Mouse (Mus musculus): ENCODE measurements at regions not wholly inside any gene's neighbourhood (a gene's known extent, or its start where the extent isn't known, plus 50 kb on each side); places are given as distances from the start of the nearest gene placed in this dataset.

DNA sequence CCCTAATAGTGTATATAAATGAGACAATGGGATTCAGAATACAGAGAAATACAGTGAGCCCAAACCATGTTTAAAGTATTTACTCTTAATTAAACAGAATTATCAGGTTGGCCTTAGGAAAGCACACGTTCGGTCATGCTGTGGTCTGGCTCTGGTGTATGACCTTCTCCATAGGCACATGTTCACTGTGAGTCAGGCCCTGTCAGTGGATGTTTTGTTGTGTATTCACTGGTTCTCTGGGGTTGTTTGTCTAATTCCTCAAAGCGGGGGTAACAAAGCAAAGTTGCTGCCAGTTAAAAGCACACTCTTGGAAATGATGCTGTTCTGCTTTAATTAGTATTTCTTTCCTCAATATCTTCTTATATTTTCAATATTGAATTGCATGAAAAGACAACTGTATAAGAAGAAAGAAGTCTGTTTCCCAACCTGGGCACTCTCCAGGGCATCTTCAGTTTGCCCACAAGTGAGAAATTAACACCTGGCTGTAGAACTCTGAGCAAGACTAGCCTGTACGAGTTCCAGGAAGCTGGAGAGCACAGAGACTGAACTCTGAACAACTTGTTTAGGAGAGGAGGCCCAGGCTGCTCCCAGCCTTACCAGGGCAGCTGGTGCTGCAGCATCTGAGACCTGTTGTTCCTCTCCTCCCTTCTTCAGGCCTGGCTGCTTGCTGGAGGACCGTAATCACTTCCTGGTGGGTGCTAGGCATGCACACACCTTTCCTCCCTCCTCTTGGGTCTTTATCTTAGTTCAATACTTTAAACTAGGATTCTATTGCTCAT, 593.1 kb downstream of the Ttll7 start:
- DNase-seq, result no peak

- no peak for DNase-seq
Observed at GRCm38 (mm10) chr3:147445884-147446283, 593.7 kb downstream of the Ttll7 start.

GRCm38 (mm10) chr3:147452176-147452575, 600.0 kb downstream of the Ttll7 start:
- DNase-seq, result no peak

GRCm38 (mm10) chr3:147455383-147455782, 603.2 kb downstream of the Ttll7 start:
- no peak for DNase-seq

- no peak for DNase-seq
Observed at GRCm38 (mm10) chr3:147456294-147456693, 604.1 kb downstream of the Ttll7 start.

DNA sequence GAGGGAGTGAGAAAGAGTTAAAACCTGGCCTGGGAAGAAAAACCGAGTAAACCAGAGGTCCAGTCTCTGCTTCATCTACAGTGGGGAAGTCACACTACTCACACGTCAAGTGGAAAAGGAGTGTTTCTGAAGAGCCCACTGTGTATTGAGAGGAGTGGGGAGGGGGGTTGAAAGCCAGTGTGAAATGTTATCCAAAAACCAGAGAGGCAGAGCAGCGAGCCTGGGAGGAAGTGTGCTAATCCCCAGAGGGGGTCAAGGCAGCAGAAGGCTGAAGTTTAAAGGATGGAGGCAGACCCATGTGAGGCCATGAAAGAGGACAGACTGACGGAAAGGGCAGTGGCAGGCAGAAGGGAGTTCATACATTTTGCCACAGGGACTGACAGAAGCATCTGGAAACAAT, 605.9 kb downstream of the Ttll7 start:
- no peak for DNase-seq

DNA sequence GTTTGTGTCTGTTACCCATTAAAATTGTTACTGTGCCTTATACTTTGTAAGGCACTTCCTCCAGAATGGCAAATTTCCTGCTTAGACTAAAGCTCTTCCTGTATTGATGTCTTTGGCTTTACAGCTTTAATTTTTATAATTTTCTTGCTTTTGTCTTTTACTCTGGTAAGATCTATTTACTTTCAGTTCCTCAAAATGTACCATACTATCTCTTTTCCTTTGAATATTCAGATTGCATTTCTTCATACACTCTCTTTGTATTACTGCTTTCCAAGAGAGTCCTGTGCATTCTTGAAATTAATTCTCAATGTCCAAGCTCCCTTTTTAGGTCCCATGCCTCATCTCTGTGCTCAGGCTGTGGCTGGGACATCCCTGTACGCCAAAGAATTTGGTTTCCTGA, 627.7 kb downstream of the Ttll7 start:
- DNase-seq, result no peak
